Mouse (Mus musculus) limb, embryonic 11.5 days (tissue): ENCODE data around the gene Rcbtb1. TPM values are rescaled to one million over a fixed set of nuclear protein-coding genes. Genes with fewer than 3 reads are reported as not detected.
A peak's percentile ranks its signal among the peaks of the same experiment; 100 is the strongest.

Experiments used
- ATAC-seq: fragments of 200-750 bp; cut with Nextera tagmentation; 2 replicates; pipeline ENCODE4 v1.8.0; 2017; ENCODE audit warnings: low read depth; ENCODE audit not compliant: insufficient number of reproducible peaks, low FRiP score, low TSS enrichment
- DNase-seq: peaks from one replicate; pipeline ENCODE4 v3.0.0-alpha.2; 2015; ENCODE audit warnings: low spot score
- H3K27ac ChIP-seq: fragments of 300-500 bp; sonication (generic); replicated peaks from 2 replicates; pipeline ENCODE4 v1.5.1; 2014; ENCODE audit warnings: low read depth, mild to moderate bottlenecking, low read length
- H3K27me3 ChIP-seq: fragments of 300-500 bp; sonication (generic); 2 replicates; pipeline ENCODE4 v1.6.1; 2014; ENCODE audit warnings: mild to moderate bottlenecking, low read length, mixed read lengths; ENCODE audit not compliant: control insufficient read depth, insufficient read depth
- H3K36me3 ChIP-seq: fragments of 300-500 bp; sonication (generic); 2 replicates; pipeline ENCODE4 v1.6.1; 2014; ENCODE audit warnings: mild to moderate bottlenecking, low read length, moderate library complexity, mixed read lengths; ENCODE audit not compliant: control insufficient read depth, insufficient read depth
- H3K4me1 ChIP-seq: fragments of 300-500 bp; sonication (generic); 2 replicates; pipeline ENCODE4 v1.6.1; 2014; ENCODE audit warnings: low read length, mixed read lengths; ENCODE audit not compliant: control insufficient read depth, insufficient read depth
- H3K4me2 ChIP-seq: fragments of 300-500 bp; sonication (generic); 2 replicates; pipeline ENCODE4 v1.6.1; 2014; ENCODE audit warnings: low read depth, mild to moderate bottlenecking, moderate library complexity; ENCODE audit not compliant: severe bottlenecking
- H3K4me3 ChIP-seq: fragments of 300-500 bp; sonication (generic); 2 replicates; pipeline ENCODE4 v1.5.1; 2014; ENCODE audit warnings: low read depth, low read length
- H3K9ac ChIP-seq: fragments of 300-500 bp; sonication (generic); 2 replicates; pipeline ENCODE4 v1.6.1; 2014; ENCODE audit warnings: mild to moderate bottlenecking, low read length
- H3K9me3 ChIP-seq: fragments of 300-500 bp; sonication (generic); 2 replicates; pipeline ENCODE4 v1.6.1; 2016; ENCODE audit warnings: low read length; ENCODE audit not compliant: control insufficient read depth
- WGBS: fragments of 180-500 bp; shearing (Covaris S2); extraction: QIAGEN DNeasy Blood & Tissue Kit; methylation state at CpG from one replicate; pipeline ENCODE4 v1.1.7; 2014; 5-methylcytosine and 5-hydroxymethylcytosine counted together
- polyA plus RNA-seq: library from polyadenylated mRNA; unstranded; fragments of >200 nt; fragmentation: Nextera tagmentation; extraction: Ambion mirVana; gene quantifications from 2 replicates; pipeline ENCODE4 v1.2.1, GENCODE M21; 2014

Gene Rcbtb1
- polyA plus RNA-seq, 1 experiment from 2014 or later = 117 TPM

- ATAC-seq (no peak), DNase-seq (no peak)
- Histone ChIP-seq H3K27me3 (no peaks in the 10 kb centered on the region), H3K4me3 (no peak overlapping the region), H3K9ac (0 out of 2 replicates have a peak overlapping the region, but pooled peaks have one; percentile 22), H3K9me3 (no peaks in the 10 kb centered on the region), H3K4me2 (no peak overlapping the region), H3K27ac (no peak overlapping the region), H3K4me1 (peaks cover 16% of the 10 kb centered on the region; the same call in 1 of the 2 replicates), H3K36me3 (no peaks in the 10 kb centered on the region)
- 41% methylated on average over 7 of the region's 7 CpGs for WGBS
Observed at GRCm38 (mm10) chr14:59205461-59205860, 4.5 kb downstream of the Rcbtb1 start.

GRCm38 (mm10) chr14:59205976-59206583 lies 5.1 kb downstream of the Rcbtb1 start:
- 71% methylated on average over 10 of the region's 10 CpGs for WGBS
- ATAC-seq (no peak), DNase-seq (peak; percentile 19)
- Histone ChIP-seq H3K4me3 (no peak overlapping the region), H3K9ac (no peak overlapping the region), H3K27me3 (no peaks in the 10 kb centered on the region), H3K9me3 (no peaks in the 10 kb centered on the region), H3K36me3 (no peaks in the 10 kb centered on the region), H3K4me2 (no peak overlapping the region), H3K27ac (no peak overlapping the region), H3K4me1 (peaks cover 16% of the 10 kb centered on the region; the same call in 1 of the 2 replicates)

GRCm38 (mm10) chr14:59209003-59209402 lies 8.0 kb downstream of the Rcbtb1 start:
- Histone ChIP-seq H3K9ac (no peak overlapping the region), H3K27me3 (no peaks in the 10 kb centered on the region), H3K9me3 (no peaks in the 10 kb centered on the region), H3K27ac (no peak overlapping the region), H3K4me3 (no peak overlapping the region), H3K4me1 (peaks cover 10% of the 10 kb centered on the region; the same call in 1 of the 2 replicates), H3K36me3 (peaks cover 2% of the 10 kb centered on the region; the same call in 1 of the 2 replicates), H3K4me2 (no peak overlapping the region)
- 89% methylated on average over 7 of the region's 7 CpGs for WGBS
- DNase-seq (no peak), ATAC-seq (no peak)

GRCm38 (mm10) chr14:59209816-59210215 lies 8.8 kb downstream of the Rcbtb1 start:
- Histone ChIP-seq H3K27me3 (no peaks in the 10 kb centered on the region), H3K9me3 (no peaks in the 10 kb centered on the region), H3K4me1 (peaks cover 7% of the 10 kb centered on the region; the same call in 1 of the 2 replicates), H3K4me3 (no peak overlapping the region), H3K4me2 (no peak overlapping the region), H3K36me3 (peaks cover 2% of the 10 kb centered on the region; the same call in 1 of the 2 replicates), H3K9ac (no peak overlapping the region), H3K27ac (no peak overlapping the region)
- 92% methylated on average over 2 of the region's 2 CpGs for WGBS
- DNase-seq (no peak), ATAC-seq (no peak)

- Histone ChIP-seq H3K4me1 (no peaks in the 10 kb centered on the region), H3K4me2 (no peak overlapping the region), H3K9me3 (no peaks in the 10 kb centered on the region), H3K9ac (no peak overlapping the region), H3K36me3 (peaks cover 8% of the 10 kb centered on the region), H3K27me3 (no peaks in the 10 kb centered on the region), H3K27ac (no peak overlapping the region), H3K4me3 (no peak overlapping the region)
- ATAC-seq (no peak), DNase-seq (no peak)
- WGBS = 92% methylated on average over 3 of the region's 3 CpGs
Observed at GRCm38 (mm10) chr14:59219241-59219640, 18.2 kb downstream of the Rcbtb1 start.

GRCm38 (mm10) chr14:59226240-59226639 lies 25.2 kb downstream of the Rcbtb1 start:
- H3K4me2 ChIP-seq = no peak overlapping the region
- no peaks in the 10 kb centered on the region for H3K9me3 ChIP-seq
- no peaks in the 10 kb centered on the region for H3K4me1 ChIP-seq
- 96% methylated on average over 11 of the region's 11 CpGs for WGBS
- no peak overlapping the region for H3K4me3 ChIP-seq
- DNase-seq (no peak), ATAC-seq (no peak)
- H3K27ac ChIP-seq = no peak overlapping the region
- peaks cover 20% of the 10 kb centered on the region for H3K36me3 ChIP-seq
- no peaks in the 10 kb centered on the region for H3K27me3 ChIP-seq
- H3K9ac ChIP-seq = no peak overlapping the region

GRCm38 (mm10) chr14:59229822-59230221 lies 28.8 kb downstream of the Rcbtb1 start:
- H3K9ac ChIP-seq = no peak overlapping the region
- no peaks in the 10 kb centered on the region for H3K9me3 ChIP-seq
- WGBS = 94% methylated on average over 3 of the region's 3 CpGs
- H3K4me2 ChIP-seq = no peak overlapping the region
- no peaks in the 10 kb centered on the region for H3K4me1 ChIP-seq
- no peak overlapping the region for H3K4me3 ChIP-seq
- H3K36me3 ChIP-seq = peaks cover 17% of the 10 kb centered on the region; the same call in 1 of the 2 replicates
- ATAC-seq (no peak), DNase-seq (no peak)
- no peak overlapping the region for H3K27ac ChIP-seq
- no peaks in the 10 kb centered on the region for H3K27me3 ChIP-seq

GRCm38 (mm10) chr14:59230331-59230966 lies 29.4 kb downstream of the Rcbtb1 start:
- no peak overlapping the region for H3K9ac ChIP-seq
- no peak for DNase-seq
- no peak overlapping the region for H3K4me2 ChIP-seq
- WGBS = 94% methylated on average over 21 of the region's 21 CpGs
- no peaks in the 10 kb centered on the region for H3K4me1 ChIP-seq
- H3K27me3 ChIP-seq = no peaks in the 10 kb centered on the region
- no peak overlapping the region for H3K4me3 ChIP-seq
- no peak for ATAC-seq
- H3K36me3 ChIP-seq = peaks cover 15% of the 10 kb centered on the region; the same call in 1 of the 2 replicates
- no peaks in the 10 kb centered on the region for H3K9me3 ChIP-seq
- no peak overlapping the region for H3K27ac ChIP-seq
